Mouse (Mus musculus): ENCODE measurements around the gene Suclg1. TPM values are rescaled to one million over a fixed set of nuclear protein-coding genes. Genes with fewer than 3 reads are reported as not detected.

Suclg1 gene
- polyA plus RNA-seq, 1 experiment from 2014 or later, result 240 TPM

GRCm38 (mm10) chr6:73227376-73228158 is 20.6 kb upstream of the Suclg1 start:
- H3K27ac ChIP-seq (ENCODE audit: poor library complexity, severe bottlenecking), result no peak overlapping the region
- 0 out of 2 replicates have a peak, but pooled peaks cover 3% of the 10 kb centered on the region for H3K36me3 ChIP-seq
- ATAC-seq (ENCODE audit: insufficient number of reproducible peaks, low FRiP score), result no peak
- no peaks in the 10 kb centered on the region for H3K27me3 ChIP-seq (replicated peaks)
- H3K4me2 ChIP-seq, result no peak overlapping the region
- no peaks in the 10 kb centered on the region for H3K9me3 ChIP-seq (replicated peaks)
- no peak overlapping the region for H3K9ac ChIP-seq
- peaks cover 4% of the 10 kb centered on the region; the same call in 1 of the 2 replicates for H3K4me1 ChIP-seq (replicated peaks)
- no peak overlapping the region for H3K4me3 ChIP-seq
- WGBS, result 40% methylated on average over 10 of the region's 10 CpGs

GRCm38 (mm10) chr6:73228408-73228807 is 19.8 kb upstream of the Suclg1 start:
- Histone ChIP-seq H3K27me3 (replicated peaks) (no peaks in the 10 kb centered on the region), H3K4me1 (replicated peaks) (no peaks in the 10 kb centered on the region), H3K9me3 (replicated peaks) (no peaks in the 10 kb centered on the region), H3K9ac (no peak overlapping the region), H3K27ac (ENCODE audit: poor library complexity, severe bottlenecking) (no peak overlapping the region), H3K36me3 (0 out of 2 replicates have a peak, but pooled peaks cover 3% of the 10 kb centered on the region), H3K4me2 (no peak overlapping the region), H3K4me3 (no peak overlapping the region)
- WGBS, result 43% methylated on average over 4 of the region's 4 CpGs
- no peak for ATAC-seq (ENCODE audit: insufficient number of reproducible peaks, low FRiP score)

- no peak overlapping the region for H3K27ac ChIP-seq (ENCODE audit: poor library complexity, severe bottlenecking)
- no peaks in the 10 kb centered on the region for H3K27me3 ChIP-seq (replicated peaks)
- 73% methylated on average over 3 of the region's 3 CpGs for WGBS
- H3K9me3 ChIP-seq (replicated peaks), result no peaks in the 10 kb centered on the region
- no peak overlapping the region for H3K9ac ChIP-seq
- 0 out of 2 replicates have a peak, but pooled peaks cover 3% of the 10 kb centered on the region for H3K36me3 ChIP-seq
- H3K4me1 ChIP-seq (replicated peaks), result no peaks in the 10 kb centered on the region
- no peak overlapping the region for H3K4me3 ChIP-seq
- no peak for ATAC-seq (ENCODE audit: insufficient number of reproducible peaks, low FRiP score)
- no peak overlapping the region for H3K4me2 ChIP-seq
Observed at GRCm38 (mm10) chr6:73228881-73229280, 19.3 kb upstream of the Suclg1 start.

GRCm38 (mm10) chr6:73232152-73232584 is 16.0 kb upstream of the Suclg1 start:
- Histone ChIP-seq H3K27me3 (replicated peaks) (no peaks in the 10 kb centered on the region), H3K9ac (no peak overlapping the region), H3K36me3 (no peaks in the 10 kb centered on the region), H3K4me1 (replicated peaks) (no peaks in the 10 kb centered on the region), H3K9me3 (replicated peaks) (no peaks in the 10 kb centered on the region), H3K4me2 (no peak overlapping the region), H3K4me3 (no peak overlapping the region), H3K27ac (ENCODE audit: poor library complexity, severe bottlenecking) (no peak overlapping the region)
- WGBS, result 82% methylated on average over 12 of the region's 12 CpGs
- no peak for ATAC-seq (ENCODE audit: insufficient number of reproducible peaks, low FRiP score)

GRCm38 (mm10) chr6:73233202-73233726 is 14.9 kb upstream of the Suclg1 start:
- Histone ChIP-seq H3K4me1 (replicated peaks) (no peaks in the 10 kb centered on the region), H3K4me2 (no peak overlapping the region), H3K27ac (ENCODE audit: poor library complexity, severe bottlenecking) (no peak overlapping the region), H3K36me3 (no peaks in the 10 kb centered on the region), H3K9ac (no peak overlapping the region), H3K9me3 (replicated peaks) (peaks cover 3% of the 10 kb centered on the region; the same call in 1 of the 2 replicates), H3K4me3 (no peak overlapping the region), H3K27me3 (replicated peaks) (no peaks in the 10 kb centered on the region)
- 73% methylated on average over 6 of the region's 6 CpGs for WGBS
- no peak for ATAC-seq (ENCODE audit: insufficient number of reproducible peaks, low FRiP score)

- Histone ChIP-seq H3K4me3 (no peak overlapping the region), H3K36me3 (no peaks in the 10 kb centered on the region), H3K27me3 (replicated peaks) (no peaks in the 10 kb centered on the region), H3K4me1 (replicated peaks) (no peaks in the 10 kb centered on the region), H3K4me2 (no peak overlapping the region), H3K9ac (no peak overlapping the region), H3K9me3 (replicated peaks) (peaks cover 3% of the 10 kb centered on the region; the same call in 1 of the 2 replicates), H3K27ac (ENCODE audit: poor library complexity, severe bottlenecking) (no peak overlapping the region)
- 85% methylated on average over 6 of the region's 6 CpGs for WGBS
- no peak for ATAC-seq (ENCODE audit: insufficient number of reproducible peaks, low FRiP score)
Observed at GRCm38 (mm10) chr6:73234302-73234900, 13.8 kb upstream of the Suclg1 start.

- WGBS, result 69% methylated on average over 3 of the region's 3 CpGs
- H3K27me3 ChIP-seq (replicated peaks), result no peaks in the 10 kb centered on the region
- peaks cover 3% of the 10 kb centered on the region; the same call in 1 of the 2 replicates for H3K9me3 ChIP-seq (replicated peaks)
- H3K9ac ChIP-seq, result no peak overlapping the region
- H3K36me3 ChIP-seq, result no peaks in the 10 kb centered on the region
- no peak overlapping the region for H3K4me2 ChIP-seq
- no peak overlapping the region for H3K27ac ChIP-seq (ENCODE audit: poor library complexity, severe bottlenecking)
- H3K4me3 ChIP-seq, result no peak overlapping the region
- no peak for ATAC-seq (ENCODE audit: insufficient number of reproducible peaks, low FRiP score)
- no peaks in the 10 kb centered on the region for H3K4me1 ChIP-seq (replicated peaks)
Observed at GRCm38 (mm10) chr6:73235650-73236049, 12.5 kb upstream of the Suclg1 start.

- Histone ChIP-seq H3K9ac (no peak overlapping the region), H3K9me3 (replicated peaks) (no peaks in the 10 kb centered on the region), H3K27ac (ENCODE audit: poor library complexity, severe bottlenecking) (no peak overlapping the region), H3K4me3 (no peak overlapping the region), H3K4me2 (no peak overlapping the region), H3K4me1 (replicated peaks) (peaks cover 11% of the 10 kb centered on the region), H3K36me3 (peaks cover 3% of the 10 kb centered on the region), H3K27me3 (replicated peaks) (no peaks in the 10 kb centered on the region)
- ATAC-seq (ENCODE audit: insufficient number of reproducible peaks, low FRiP score), result no peak
- 76% methylated on average over 2 of the region's 2 CpGs for WGBS
Observed at GRCm38 (mm10) chr6:73246821-73247220, 1.4 kb upstream of the Suclg1 start.

GRCm38 (mm10) chr6:73247452-73247851 is 730 bp upstream of the Suclg1 start:
- no peak overlapping the region for H3K27ac ChIP-seq (ENCODE audit: poor library complexity, severe bottlenecking)
- WGBS, result 37% methylated on average over 4 of the region's 4 CpGs
- ATAC-seq (ENCODE audit: insufficient number of reproducible peaks, low FRiP score), result no peak
- peaks cover 14% of the 10 kb centered on the region for H3K4me1 ChIP-seq (replicated peaks)
- peaks cover 6% of the 10 kb centered on the region for H3K36me3 ChIP-seq
- no peaks in the 10 kb centered on the region for H3K27me3 ChIP-seq (replicated peaks)
- H3K9me3 ChIP-seq (replicated peaks), result no peaks in the 10 kb centered on the region
- no peak overlapping the region for H3K4me2 ChIP-seq
- H3K4me3 ChIP-seq, result peak overlapping the region; percentile 93
- no peak overlapping the region for H3K9ac ChIP-seq

- Histone ChIP-seq H3K4me2 (peak overlapping the region; percentile 66), H3K36me3 (peaks cover 6% of the 10 kb centered on the region), H3K4me3 (peak overlapping the region; percentile 93), H3K27ac (ENCODE audit: poor library complexity, severe bottlenecking) (peak overlapping the region; percentile 85), H3K27me3 (replicated peaks) (no peaks in the 10 kb centered on the region), H3K9ac (peak overlapping the region; percentile 95), H3K4me1 (replicated peaks) (peaks cover 30% of the 10 kb centered on the region), H3K9me3 (replicated peaks) (no peaks in the 10 kb centered on the region)
- ATAC-seq (ENCODE audit: insufficient number of reproducible peaks, low FRiP score), result peak; percentile 19
- WGBS, result 4% methylated on average over 12 of the region's 12 CpGs
Observed at GRCm38 (mm10) chr6:73249049-73249422, 854 bp downstream of the Suclg1 start.

GRCm38 (mm10) chr6:73249851-73250250 is 1.7 kb downstream of the Suclg1 start:
- Histone ChIP-seq H3K27ac (ENCODE audit: poor library complexity, severe bottlenecking) (no peak overlapping the region), H3K4me1 (replicated peaks) (peaks cover 38% of the 10 kb centered on the region), H3K4me2 (no peak overlapping the region; the same call in none of the 2 replicates), H3K36me3 (peaks cover 6% of the 10 kb centered on the region), H3K4me3 (no peak overlapping the region), H3K27me3 (replicated peaks) (no peaks in the 10 kb centered on the region), H3K9ac (no peak overlapping the region), H3K9me3 (replicated peaks) (no peaks in the 10 kb centered on the region)
- 72% methylated on average over 4 of the region's 4 CpGs for WGBS
- ATAC-seq (ENCODE audit: insufficient number of reproducible peaks, low FRiP score), result no peak
